Mouse (Mus musculus): ENCODE results near the gene Tmem144.

GRCm38 (mm10) chr3:79850656-79851055 lies 1.9 kb downstream of the Tmem144 start:
- TF ChIP-seq CTCF (IDR thresholded peaks at IDR 0.05; ENCODE audit: extremely low read depth, insufficient read depth, low read length) (no peak), POLR2A (IDR thresholded peaks at IDR 0.05; ENCODE audit: extremely low read depth, insufficient read depth, low read length) (no peak)

Measured in cortical plate, adult 2 months (tissue).